In genomic region chr6:149580053-149580452, GRCm38 (mm10) we compare ENCODE assay signal across 32 mouse cellular contexts.
"Had no signal": no experiment of that assay in that cellular context is flagged by ENCODE, and none has a peak within 500 bp of the region (broad histone marks: within the 10 kb centered on the region; RNA-seq: fewer than 3 reads in every experiment).

No protein-coding gene starts in this region.

- H3K27me3 ChIP-seq: limb, embryonic 12.5 days; limb, embryonic 13.5 days; limb, embryonic 15.5 days; liver, embryonic 12.5 days; liver, embryonic 13.5 days; liver, embryonic 15.5 days; lung, embryonic 15.5 days; megakaryocyte, embryonic 14.5 days; midbrain, embryonic 12.5 days; midbrain, embryonic 13.5 days; midbrain, embryonic 15.5 days; neural tube, embryonic 12.5 days; neural tube, embryonic 13.5 days had no signal

- H3K4me2 ChIP-seq: limb, embryonic 12.5 days; limb, embryonic 13.5 days; limb, embryonic 15.5 days; liver, embryonic 11.5 days; liver, embryonic 12.5 days; liver, embryonic 13.5 days; liver, embryonic 15.5 days; lung, embryonic 14.5 days; lung, embryonic 15.5 days; midbrain, embryonic 12.5 days; midbrain, embryonic 13.5 days; midbrain, embryonic 15.5 days; neural tube, embryonic 12.5 days; neural tube, embryonic 13.5 days had no signal

- DNase-seq: left cerebral cortex, postnatal 4 days; liver; liver, embryonic 13.5 days; liver, postnatal 0 days; lung, adult 18-20 months; lung, adult 2 months; lung, embryonic 14.5 days; lung, postnatal 10 days; lung, postnatal 14 days; lung, postnatal 36 days; lung, postnatal 4 days; midbrain, embryonic 14.5 days had no signal

- H3K9ac ChIP-seq: limb, embryonic 12.5 days; limb, embryonic 13.5 days; limb, embryonic 15.5 days; liver, embryonic 12.5 days; liver, embryonic 13.5 days; liver, embryonic 14.5 days; liver, embryonic 15.5 days; liver, postnatal 0 days; lung, embryonic 14.5 days; lung, embryonic 15.5 days; midbrain, embryonic 12.5 days; midbrain, embryonic 13.5 days; midbrain, embryonic 15.5 days; neural tube, embryonic 12.5 days; neural tube, embryonic 13.5 days had no signal

- H3K9me3 ChIP-seq: limb, embryonic 15.5 days; liver, embryonic 13.5 days; liver, embryonic 15.5 days had no signal

- H3K4me1 ChIP-seq: limb, embryonic 10.5 days; limb, embryonic 12.5 days; limb, embryonic 13.5 days; limb, embryonic 15.5 days; liver, embryonic 12.5 days; liver, embryonic 13.5 days; liver, embryonic 15.5 days; lung, embryonic 15.5 days; megakaryocyte, embryonic 14.5 days; midbrain, embryonic 10.5 days; midbrain, embryonic 12.5 days; midbrain, embryonic 13.5 days; midbrain, embryonic 15.5 days; neural tube, embryonic 12.5 days; neural tube, embryonic 13.5 days had no signal

- H3K36me3 ChIP-seq: limb, embryonic 15.5 days; liver, embryonic 12.5 days; liver, embryonic 13.5 days; liver, embryonic 15.5 days; lung, embryonic 15.5 days had no signal

- H3K4me3 ChIP-seq: limb, embryonic 10.5 days; limb, embryonic 12.5 days; limb, embryonic 13.5 days; limb, embryonic 15.5 days; liver, embryonic 12.5 days; liver, embryonic 13.5 days; liver, embryonic 15.5 days; lung, embryonic 15.5 days; megakaryocyte, embryonic 14.5 days; midbrain, embryonic 10.5 days; midbrain, embryonic 12.5 days; midbrain, embryonic 13.5 days; midbrain, embryonic 15.5 days; myocyte; neural tube, embryonic 12.5 days; neural tube, embryonic 13.5 days had no signal

- H3K27ac ChIP-seq: limb, embryonic 10.5 days; limb, embryonic 12.5 days; limb, embryonic 13.5 days; limb, embryonic 15.5 days; liver, embryonic 12.5 days; liver, embryonic 13.5 days; liver, embryonic 14.5 days; liver, embryonic 15.5 days; lung, embryonic 15.5 days; macrophage; midbrain, embryonic 10.5 days; midbrain, embryonic 12.5 days; midbrain, embryonic 13.5 days; midbrain, embryonic 15.5 days; neural tube, embryonic 12.5 days; neural tube, embryonic 13.5 days had no signal

- ATAC-seq: liver, embryonic 12.5 days; liver, postnatal 0 days; lung, postnatal 0 days; midbrain, embryonic 13.5 days; midbrain, embryonic 15.5 days; midbrain, embryonic 16.5 days had no signal
